Mouse (Mus musculus) brown adipose tissue, adult 24 weeks (tissue): ENCODE results near the gene Gm11985. TPM values are rescaled to one million over a fixed set of nuclear protein-coding genes. Genes with fewer than 3 reads are reported as not detected.

ENCODE experiments used
- H3K27ac ChIP-seq: fragments of 200-500 bp; replicated peaks from 2 replicates; pipeline ENCODE4 v1.5.1; 2012; ENCODE audit warnings: low read depth, mild to moderate bottlenecking, low read length
- H3K4me1 ChIP-seq: fragments of 200-500 bp; 2 replicates; pipeline ENCODE4 v1.6.1; 2012; ENCODE audit warnings: low read length, mixed read lengths; ENCODE audit not compliant: control insufficient read depth, insufficient read depth, insufficient read length
- H3K4me3 ChIP-seq: fragments of 200-500 bp; 2 replicates; pipeline ENCODE4 v1.5.1; 2012; ENCODE audit warnings: low read depth, mild to moderate bottlenecking, low read length, moderate library complexity; ENCODE audit not compliant: insufficient read depth
- polyA plus RNA-seq: library from polyadenylated mRNA; stranded (reverse); fragments of >200 nt; gene quantifications from 2 replicates; pipeline ENCODE4 v1.2.4, GENCODE M21; 2012; ENCODE audit not compliant: missing spikeins, insufficient read depth, insufficient read length

Gene Gm11985
- polyA plus RNA-seq, 1 experiment = not detected

DNA sequence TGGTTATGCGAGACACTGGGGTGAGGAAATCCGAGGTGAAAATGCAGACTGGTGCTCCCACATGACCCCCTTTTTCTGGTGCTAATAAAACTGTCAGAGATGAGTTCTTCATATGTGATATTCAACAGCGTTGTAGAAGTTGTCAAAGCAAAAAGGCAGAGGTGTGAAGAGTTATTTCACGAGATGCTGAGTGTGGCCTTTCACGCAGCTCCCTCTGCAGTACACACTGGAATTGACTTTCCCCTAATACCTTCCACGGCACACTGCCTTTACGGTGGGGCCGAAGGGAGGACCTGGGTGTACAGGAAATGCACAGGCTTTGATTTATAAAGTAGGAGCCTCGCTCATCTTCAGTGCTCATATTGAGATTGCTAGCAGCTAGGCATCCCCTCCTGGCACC lies 4.8 kb upstream of the Gm11985 start:
- Histone ChIP-seq H3K4me3 (no peak overlapping the region), H3K27ac (no peak overlapping the region), H3K4me1 (no peaks in the 10 kb centered on the region)

DNA sequence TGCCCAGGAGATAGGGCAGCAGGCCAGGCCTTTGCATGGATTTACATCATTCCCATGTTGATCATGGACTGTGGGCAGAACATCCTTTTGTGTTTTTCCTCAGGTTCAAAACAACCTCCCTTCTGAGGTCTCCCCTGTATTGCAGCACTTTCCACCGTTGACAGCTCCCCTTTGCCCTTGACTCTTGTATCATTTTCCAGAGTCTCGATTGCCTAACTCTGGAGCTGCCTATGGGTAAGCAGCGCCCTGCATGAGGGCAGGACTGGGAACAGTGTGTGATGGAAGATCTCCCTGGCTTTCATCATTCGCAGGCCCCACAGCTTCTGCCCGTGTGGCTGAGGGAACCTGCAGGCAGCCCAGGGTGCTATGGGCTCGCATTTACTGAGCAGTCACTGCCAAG lies 4.3 kb upstream of the Gm11985 start:
- no peak overlapping the region for H3K27ac ChIP-seq
- no peak overlapping the region for H3K4me3 ChIP-seq
- H3K4me1 ChIP-seq = no peaks in the 10 kb centered on the region

DNA sequence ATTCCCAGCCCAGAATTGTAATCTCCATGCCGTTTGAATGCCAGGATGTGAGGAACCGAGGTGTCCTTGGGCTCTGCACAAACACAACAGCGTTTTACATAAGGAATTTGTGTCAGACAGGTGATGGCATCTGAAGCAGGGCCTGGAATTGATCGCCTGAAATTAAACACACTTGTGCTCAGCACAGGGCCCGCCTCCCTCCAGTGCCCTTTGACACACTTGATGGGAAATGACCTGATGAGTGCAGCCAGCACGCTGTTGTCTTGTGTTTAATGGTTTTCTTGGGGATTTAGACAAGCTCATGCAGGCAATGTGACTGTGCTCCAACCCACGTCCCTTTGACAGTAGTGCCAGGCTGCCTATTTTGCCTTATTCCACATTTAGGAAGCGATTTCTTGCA lies 897 bp downstream of the Gm11985 start:
- Histone ChIP-seq H3K4me1 (no peaks in the 10 kb centered on the region), H3K27ac (no peak overlapping the region), H3K4me3 (no peak overlapping the region)

DNA sequence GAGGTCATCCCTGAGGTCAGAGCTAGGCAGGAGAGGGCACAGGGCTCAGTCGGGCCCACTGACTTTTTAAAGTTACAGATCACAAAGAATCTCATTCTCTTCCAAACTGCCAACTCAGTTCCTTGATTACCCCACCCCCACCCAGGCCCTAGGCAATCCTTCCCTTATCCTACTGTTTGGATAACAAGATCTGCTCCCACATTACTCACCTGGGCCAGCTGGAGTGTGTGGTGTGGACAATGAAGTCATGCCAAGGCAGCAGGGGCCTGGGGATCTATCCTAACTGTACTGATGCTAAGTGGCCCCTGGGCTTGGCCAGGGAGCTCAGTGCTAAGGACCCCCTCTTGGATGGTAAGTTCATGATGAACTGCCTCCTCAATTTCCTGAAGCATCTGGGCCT lies 3.9 kb downstream of the Gm11985 start:
- Histone ChIP-seq H3K4me3 (no peak overlapping the region), H3K27ac (no peak overlapping the region)

DNA sequence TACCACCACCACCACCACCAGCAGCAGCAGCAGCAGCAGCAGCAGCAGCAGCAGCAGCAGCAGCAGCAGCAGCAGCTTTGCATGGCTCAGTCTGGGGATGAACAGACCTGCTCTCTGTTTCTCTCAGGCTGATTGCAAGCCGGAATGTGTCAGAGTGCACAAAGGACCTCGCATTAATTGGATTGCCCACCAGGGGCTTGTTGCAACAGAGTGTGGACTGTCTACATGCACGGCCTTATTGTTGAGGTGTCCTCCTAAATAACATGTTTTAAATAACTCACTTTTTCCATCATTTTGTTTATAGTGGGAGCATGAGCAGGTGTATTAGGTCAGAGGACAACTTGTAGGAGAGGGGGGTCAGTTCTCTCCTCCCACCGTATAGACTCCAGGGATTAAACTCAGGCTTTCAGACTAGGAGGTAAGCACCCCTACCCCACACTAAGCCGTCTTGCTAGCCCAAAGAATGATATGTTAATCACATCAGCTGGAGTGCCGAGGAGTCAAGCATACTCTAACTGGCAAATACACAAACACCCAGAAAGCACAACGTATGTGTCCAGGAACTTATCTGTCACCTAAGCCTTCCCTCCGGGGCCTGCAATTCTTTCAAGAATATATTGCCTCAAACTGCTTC lies 5.8 kb downstream of the Gm11985 start:
- H3K4me3 ChIP-seq = no peak overlapping the region
- no peak overlapping the region for H3K27ac ChIP-seq
- no peaks in the 10 kb centered on the region for H3K4me1 ChIP-seq

More for the DNA sequence above, 3.9 kb downstream of the Gm11985 start:
- no peaks in the 10 kb centered on the region for H3K4me1 ChIP-seq

DNA sequence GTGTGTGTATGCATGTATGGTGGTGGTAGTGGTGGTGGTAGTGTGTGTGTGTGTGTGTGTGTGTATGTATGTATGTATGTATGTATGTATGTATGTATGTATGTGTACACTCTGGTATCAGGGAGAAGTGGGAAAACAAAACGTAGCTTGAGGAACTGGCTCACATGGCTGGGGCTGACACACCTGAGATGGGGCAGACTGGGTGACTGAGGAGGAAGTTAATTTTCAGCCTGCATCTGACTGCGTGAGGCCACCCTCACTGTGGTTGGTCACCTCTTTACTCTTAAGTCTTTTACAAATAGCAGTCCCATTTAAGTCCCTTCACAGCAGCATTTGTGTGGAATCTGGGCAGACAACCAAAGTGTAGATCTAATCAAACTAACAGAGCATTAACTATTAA lies 9.1 kb downstream of the Gm11985 start:
- no peak overlapping the region for H3K27ac ChIP-seq
- no peak overlapping the region for H3K4me3 ChIP-seq
- no peaks in the 10 kb centered on the region for H3K4me1 ChIP-seq

DNA sequence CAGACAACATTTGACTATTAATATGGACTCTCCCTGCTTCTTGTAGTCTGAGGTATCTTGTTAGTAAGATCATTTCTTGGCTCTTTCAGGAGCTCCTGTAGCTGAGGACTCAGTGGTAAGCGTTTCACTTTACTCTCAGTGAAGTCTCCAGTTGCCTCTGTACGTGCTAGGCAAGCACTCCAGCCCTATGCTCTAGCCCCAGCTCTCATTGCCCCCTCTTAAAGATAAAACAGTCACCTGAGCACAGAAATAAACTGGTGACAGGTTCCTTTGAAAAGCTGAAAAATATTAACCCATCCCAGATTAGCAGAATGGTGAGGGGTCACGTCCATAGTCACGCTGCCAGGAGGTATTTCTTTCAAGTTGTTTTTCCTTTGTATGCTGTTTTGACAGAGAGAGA lies 9.6 kb downstream of the Gm11985 start:
- no peak overlapping the region for H3K4me3 ChIP-seq
- no peak overlapping the region for H3K27ac ChIP-seq
- no peaks in the 10 kb centered on the region for H3K4me1 ChIP-seq

DNA sequence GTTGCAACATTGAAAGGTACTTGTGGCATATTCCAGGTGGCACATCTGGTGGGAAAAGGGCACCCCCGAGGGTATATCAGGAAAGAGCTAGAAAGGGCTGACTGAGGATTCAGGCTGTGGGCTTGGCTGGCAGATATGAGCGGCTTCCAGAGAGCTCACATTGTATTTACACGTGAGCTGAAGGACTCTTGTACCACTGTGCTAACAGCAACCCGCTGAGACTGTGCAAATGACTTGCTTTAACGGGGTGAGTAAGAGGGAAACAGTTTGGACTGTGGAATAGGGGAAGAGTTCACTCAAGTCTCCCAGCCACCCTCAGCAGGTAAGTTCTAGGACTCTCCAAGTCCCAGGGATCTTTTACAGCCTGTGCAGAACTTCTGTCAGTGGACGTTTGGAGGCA lies 14.7 kb downstream of the Gm11985 start:
- H3K4me1 ChIP-seq = no peaks in the 10 kb centered on the region
- no peak overlapping the region for H3K4me3 ChIP-seq
- H3K27ac ChIP-seq = no peak overlapping the region

DNA sequence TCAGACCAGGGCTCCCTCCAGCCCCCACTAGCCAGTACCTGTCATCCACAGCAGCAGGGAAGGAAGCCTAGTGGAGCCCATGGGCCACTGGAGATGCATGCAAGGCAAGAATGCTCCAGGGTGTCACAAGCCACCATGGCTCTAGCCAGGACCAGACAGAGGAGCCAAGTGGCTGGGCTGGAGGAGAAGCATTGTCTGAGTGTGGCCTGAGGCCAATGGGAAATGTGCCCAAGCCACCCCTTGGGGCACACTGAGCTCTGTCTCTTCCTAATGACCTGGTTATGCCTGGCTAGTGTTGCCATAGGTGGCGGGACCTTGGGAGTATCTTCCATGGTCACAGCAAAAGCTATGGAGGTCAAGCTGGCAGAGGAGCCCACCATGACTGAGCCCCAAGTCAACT lies 18.7 kb downstream of the Gm11985 start:
- Histone ChIP-seq H3K4me1 (no peaks in the 10 kb centered on the region), H3K4me3 (no peak overlapping the region), H3K27ac (no peak overlapping the region)

DNA sequence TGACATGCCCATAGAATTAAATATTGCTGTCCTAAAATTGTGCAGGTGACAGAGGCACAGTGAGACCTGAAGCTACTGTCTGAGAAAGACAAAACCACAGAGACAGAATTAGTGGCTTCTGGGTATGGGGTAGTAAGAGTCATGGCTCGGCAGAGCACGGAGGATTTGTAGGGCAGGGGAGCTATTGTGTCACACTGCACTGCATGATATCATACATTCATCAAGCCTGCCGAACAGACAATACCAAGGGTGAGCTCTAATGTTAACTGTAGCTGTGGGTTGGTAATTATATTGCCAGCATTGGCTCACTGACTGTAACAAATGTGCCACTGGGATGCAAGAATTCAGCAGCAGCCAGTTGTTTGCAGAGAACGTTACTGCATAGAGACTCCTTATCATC lies 24.0 kb downstream of the Gm11985 start:
- no peak overlapping the region for H3K27ac ChIP-seq
- no peaks in the 10 kb centered on the region for H3K4me1 ChIP-seq
- no peak overlapping the region for H3K4me3 ChIP-seq

DNA sequence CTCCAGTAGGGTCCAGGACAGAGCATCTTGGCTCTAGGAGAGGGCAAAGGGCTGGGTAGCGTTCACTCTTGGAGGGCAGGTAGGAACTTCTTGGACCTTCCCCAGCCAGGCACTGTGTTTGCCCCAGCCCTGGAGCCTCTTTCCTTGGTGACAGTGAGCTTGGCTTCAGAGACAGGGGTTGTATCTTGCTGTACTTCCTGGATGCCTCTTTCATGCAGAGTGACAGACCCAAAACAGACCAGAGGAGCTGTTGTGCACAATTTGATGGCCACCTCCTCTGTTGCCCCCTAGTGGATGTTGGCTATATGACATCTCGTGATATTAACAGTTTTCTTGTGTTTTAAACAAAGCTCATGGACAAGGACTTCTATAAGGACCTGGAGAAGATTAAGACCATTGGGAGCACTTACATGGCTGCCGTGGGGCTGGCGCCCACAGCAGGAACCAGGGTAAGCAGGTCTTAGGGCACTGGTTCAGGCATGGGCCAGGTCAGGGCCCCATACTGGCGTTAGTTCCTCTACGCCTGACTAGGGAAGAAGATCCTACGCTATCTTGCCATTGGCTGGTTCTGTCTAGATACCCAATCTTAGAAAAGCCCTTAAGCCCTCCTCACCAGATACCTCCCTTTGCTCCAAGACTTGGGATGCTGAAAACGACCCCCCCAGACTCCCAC lies 26.7 kb downstream of the Gm11985 start:
- Histone ChIP-seq H3K4me1 (no peaks in the 10 kb centered on the region), H3K4me3 (no peak overlapping the region), H3K27ac (no peak overlapping the region)

DNA sequence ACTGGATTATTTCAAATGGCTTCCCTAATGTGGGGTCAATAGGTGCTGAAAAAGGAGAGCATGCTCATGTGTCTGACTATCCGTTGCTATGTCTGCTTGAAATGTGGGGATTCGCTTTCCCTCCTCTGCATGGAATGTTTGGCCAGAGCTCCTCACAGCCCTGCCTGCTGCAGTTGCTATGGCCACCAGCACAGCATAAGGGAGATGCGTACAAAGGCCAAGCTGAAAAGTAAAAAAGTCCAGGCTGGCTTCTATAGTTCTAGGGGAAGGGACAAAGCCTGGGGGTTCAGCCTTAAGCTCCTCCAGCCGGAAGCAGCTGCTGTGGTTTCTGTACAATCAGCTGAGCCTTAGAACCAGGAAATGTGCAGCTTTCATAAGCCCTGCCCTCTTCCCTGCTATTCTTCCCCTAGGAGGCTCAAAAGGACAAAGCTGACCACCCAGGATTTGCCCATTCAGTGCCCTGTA lies 27.7 kb downstream of the Gm11985 start:
- Histone ChIP-seq H3K27ac (no peak overlapping the region), H3K4me3 (no peak overlapping the region), H3K4me1 (no peaks in the 10 kb centered on the region)

DNA sequence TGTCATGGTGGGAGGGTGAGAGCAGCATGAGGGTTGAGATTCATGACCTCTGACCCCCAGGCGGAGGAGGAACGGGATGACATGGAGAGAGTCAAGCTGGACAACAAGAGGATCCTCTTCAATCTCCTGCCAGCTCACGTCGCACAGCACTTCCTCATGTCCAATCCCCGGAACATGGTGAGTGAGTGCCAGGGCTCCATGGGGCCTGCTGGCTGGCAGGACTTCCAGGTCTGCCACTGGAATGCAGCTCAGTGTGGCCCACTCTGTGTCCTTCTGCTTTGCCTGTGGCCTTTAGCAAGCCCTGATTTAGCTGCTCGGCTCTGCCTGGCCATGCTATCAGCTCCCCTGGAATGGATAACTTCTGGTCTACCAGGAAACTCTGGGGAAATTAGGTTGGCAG lies 28.2 kb downstream of the Gm11985 start:
- H3K4me3 ChIP-seq = no peak overlapping the region
- no peaks in the 10 kb centered on the region for H3K4me1 ChIP-seq
- no peak overlapping the region for H3K27ac ChIP-seq

DNA sequence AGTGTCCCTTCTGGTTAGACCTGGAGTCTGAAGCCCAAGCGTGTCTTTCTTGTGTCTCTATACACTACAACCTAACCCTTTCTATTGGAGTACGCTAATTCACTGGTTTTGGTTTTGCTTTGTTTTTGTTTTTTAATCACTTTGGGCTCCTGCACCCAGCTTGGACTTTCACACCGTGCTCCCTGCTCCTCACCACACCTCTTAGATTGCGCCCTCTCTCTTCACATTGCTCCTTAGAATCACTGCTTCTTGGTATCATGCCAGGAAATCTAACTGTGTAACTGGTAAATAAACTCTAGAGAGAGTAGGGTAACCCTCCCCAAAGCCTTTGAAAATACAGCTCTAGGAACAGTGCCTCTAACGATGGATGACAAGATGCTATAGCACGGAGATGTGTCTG lies 30.2 kb downstream of the Gm11985 start:
- Histone ChIP-seq H3K4me1 (no peaks in the 10 kb centered on the region), H3K4me3 (no peak overlapping the region), H3K27ac (no peak overlapping the region)

DNA sequence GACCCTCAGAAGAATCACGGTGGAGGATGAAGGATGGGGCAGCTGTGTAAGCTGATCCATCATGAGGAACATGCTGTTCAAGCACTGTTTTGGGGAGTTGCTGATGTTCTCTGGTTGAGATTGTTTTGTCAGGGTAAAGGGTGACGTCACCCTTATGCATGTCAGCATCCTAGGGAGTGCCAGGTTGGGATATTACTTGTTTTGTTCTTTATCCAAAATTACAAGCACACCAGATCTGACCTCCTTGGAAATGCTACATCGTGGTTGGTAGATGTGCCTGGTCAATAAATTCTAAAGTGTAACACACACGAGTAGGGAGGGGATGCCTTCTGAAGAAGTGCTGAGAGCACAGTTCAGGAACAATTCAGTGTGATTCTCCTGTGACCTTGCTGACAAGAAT lies 31.9 kb downstream of the Gm11985 start:
- Histone ChIP-seq H3K4me3 (no peak overlapping the region), H3K4me1 (no peaks in the 10 kb centered on the region), H3K27ac (no peak overlapping the region)

DNA sequence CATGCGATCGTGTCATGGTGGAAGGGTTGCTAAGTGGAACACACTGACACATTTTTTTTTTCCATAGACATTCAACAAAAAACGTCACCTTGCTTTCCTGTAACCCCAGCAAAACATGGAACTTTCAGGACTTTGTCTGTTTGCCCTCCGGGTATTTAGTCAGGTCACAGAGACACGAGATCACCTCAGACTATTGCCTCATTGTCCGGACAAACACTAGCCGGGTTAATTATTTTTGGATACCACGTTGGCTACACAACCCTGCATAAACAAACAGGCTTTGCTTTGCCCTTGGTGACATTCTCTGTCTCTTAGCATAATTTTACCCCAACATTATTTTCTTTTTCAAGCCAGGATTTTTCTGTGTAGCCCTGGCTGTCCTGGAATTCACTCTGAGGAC lies 35.3 kb downstream of the Gm11985 start:
- no peaks in the 10 kb centered on the region for H3K4me1 ChIP-seq
- H3K4me3 ChIP-seq = no peak overlapping the region
- H3K27ac ChIP-seq = no peak overlapping the region
